Mouse (Mus musculus): ENCODE results near the gene 3110018I06Rik.

3110018I06Rik gene

GRCm38 (mm10) chr12:107488371-107488770, at the start of gene 3110018I06Rik:
Gene 3110018I06Rik, plus strand, starts transcription at chr12:107488632.
- no peak for DNase-seq (ENCODE audit: low read depth, low spot score)

DNA sequence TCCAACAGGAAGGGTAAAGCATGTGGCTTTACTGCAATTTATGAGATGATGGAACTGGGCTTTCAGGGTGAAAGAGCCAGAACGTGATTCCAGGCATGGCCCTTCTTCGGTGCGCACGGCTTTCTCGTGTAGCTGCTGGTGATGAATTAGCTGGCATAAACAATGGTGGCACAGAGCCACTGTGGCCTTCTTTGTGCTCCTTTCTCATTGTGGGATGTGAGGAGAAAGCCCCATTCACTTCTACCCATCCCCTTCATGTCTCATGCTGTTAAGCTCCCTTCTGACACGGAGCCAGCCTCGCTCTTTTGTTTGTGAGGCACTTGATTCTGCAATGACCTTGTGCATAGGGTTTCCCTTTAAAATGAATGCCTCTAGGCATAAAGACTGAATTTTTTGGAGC, 43.8 kb upstream of the 3110018I06Rik start:
- DNase-seq (ENCODE audit: low read depth, low spot score) = no peak

- no peak for DNase-seq (ENCODE audit: low read depth, low spot score)
These were observed 30.6 kb upstream of the 3110018I06Rik start for GRCm38 (mm10) chr12:107457835-107458234.

- no peak for DNase-seq (ENCODE audit: low read depth, low spot score)
These were observed 23.7 kb upstream of the 3110018I06Rik start for GRCm38 (mm10) chr12:107464731-107465130.

DNA sequence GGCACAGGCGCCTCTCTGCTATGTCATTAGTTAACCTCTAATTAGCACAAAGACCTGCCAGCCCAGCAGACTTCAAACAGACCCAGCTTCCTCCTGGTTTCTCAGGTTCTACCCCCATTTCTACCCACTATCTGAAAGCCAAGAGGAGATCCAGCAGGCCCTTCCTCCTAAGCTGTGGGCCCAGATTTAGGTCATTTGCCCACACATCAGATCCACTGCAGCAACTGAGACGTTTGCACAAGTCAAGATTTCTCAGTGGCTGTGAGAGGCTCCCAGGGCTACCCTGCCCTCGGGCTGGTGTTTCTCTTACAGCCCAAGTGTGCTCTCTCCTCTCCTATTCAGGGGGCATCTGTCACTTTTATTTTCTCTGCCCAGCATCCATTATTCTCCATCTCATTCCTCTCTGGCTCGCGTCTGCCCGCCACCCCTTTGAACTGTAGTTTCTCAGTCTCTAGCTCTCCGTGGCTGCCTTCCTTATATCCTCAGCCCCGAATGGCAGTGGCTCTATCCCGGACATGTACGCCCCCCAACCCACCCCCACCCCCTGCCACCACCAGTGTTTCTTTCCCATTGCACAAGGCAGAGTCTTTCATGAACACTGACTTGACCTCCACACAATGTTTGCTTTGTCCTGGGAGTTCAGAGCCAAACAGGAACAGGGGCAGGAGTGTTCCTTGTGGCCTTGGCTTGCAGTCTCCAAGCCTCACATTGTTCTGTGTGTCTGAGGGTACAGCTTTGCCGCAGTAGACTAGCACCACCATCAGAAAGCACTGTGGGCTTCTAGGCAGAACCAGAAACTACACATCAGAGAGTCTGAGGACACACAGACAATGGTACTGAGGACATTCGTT, 11.8 kb upstream of the 3110018I06Rik start:
- DNase-seq (ENCODE audit: low read depth, low spot score) = no peak

GRCm38 (mm10) chr12:107479350-107479749, 9.1 kb upstream of the 3110018I06Rik start:
- DNase-seq (ENCODE audit: low read depth, low spot score) = no peak

GRCm38 (mm10) chr12:107483031-107483430, 5.4 kb upstream of the 3110018I06Rik start:
- no peak for DNase-seq (ENCODE audit: low read depth, low spot score)

DNA sequence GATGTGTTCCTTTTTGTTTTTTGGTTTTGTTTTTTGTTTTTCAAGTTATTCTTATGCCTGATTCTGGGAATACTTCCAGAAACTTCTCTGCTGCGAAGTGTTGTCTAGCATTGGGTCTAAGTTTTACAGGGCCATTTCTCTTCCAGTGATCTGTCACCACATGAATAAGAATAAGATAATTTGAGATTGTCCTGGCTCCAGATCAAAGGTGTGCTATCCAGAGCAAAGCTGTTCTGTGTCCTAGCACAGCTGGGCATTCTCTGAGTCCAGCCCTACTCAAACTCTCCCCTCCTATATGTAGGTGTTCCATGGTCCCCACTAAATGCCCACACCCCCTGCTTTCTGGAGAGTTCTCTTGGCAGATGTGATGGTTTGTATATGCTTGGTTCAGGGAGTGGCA, 2.9 kb downstream of the 3110018I06Rik start:
- no peak for DNase-seq (ENCODE audit: low read depth, low spot score)

GRCm38 (mm10) chr12:107496924-107497323, 8.5 kb downstream of the 3110018I06Rik start:
- DNase-seq (ENCODE audit: low read depth, low spot score) = no peak

GRCm38 (mm10) chr12:107509661-107510237, 21.3 kb downstream of the 3110018I06Rik start:
- DNase-seq (ENCODE audit: low read depth, low spot score) = no peak

GRCm38 (mm10) chr12:107511112-107511511, 22.7 kb downstream of the 3110018I06Rik start:
- DNase-seq (ENCODE audit: low read depth, low spot score) = no peak

DNA sequence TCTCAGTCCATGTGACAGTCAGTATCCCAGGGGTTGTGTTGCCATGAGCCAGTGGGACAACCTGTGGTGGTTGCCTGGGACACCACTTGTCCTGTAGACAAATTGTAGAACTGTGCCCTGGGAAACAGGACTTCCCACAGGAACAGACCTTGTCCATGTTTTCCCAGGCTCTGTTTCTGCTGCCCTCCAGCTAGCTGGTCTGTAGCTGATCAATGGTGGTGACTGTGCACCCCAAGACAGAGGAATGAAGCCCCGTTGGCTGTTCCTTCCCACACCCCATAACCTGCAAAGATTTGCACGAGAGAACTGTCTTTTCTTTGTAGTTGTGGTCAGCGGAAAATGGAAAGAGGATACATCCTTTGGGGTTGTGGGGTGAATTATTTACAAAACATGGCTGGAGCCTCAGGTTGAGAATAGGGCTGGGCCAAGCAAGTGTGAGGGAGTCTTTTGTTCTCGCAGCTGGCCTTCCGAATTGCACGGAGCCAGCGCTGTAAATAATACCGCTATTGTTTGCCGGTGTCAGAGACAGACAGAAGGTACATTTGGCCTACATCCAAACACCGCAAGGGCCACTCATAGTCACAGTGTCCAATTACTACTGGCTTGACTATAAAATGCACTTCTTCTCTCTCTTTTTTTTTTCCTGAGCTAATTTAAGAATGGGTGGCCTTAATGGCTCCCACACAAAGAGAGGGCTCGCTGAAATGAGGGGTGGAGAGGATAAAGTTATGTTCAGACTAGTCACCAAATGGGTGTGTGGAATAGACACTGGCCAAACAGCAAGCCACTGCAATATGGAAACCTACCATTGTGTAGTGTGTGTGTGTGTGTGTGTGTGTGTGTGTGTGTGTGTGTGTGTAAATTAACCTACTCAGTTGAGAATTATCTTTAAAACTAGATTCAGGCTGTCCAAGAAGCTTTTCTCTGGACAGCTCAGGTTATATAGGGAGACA, 28.1 kb downstream of the 3110018I06Rik start:
- DNase-seq (ENCODE audit: low read depth, low spot score) = no peak

- no peak for DNase-seq (ENCODE audit: low read depth, low spot score)
These were observed 32.5 kb downstream of the 3110018I06Rik start for GRCm38 (mm10) chr12:107520941-107521340.

DNA sequence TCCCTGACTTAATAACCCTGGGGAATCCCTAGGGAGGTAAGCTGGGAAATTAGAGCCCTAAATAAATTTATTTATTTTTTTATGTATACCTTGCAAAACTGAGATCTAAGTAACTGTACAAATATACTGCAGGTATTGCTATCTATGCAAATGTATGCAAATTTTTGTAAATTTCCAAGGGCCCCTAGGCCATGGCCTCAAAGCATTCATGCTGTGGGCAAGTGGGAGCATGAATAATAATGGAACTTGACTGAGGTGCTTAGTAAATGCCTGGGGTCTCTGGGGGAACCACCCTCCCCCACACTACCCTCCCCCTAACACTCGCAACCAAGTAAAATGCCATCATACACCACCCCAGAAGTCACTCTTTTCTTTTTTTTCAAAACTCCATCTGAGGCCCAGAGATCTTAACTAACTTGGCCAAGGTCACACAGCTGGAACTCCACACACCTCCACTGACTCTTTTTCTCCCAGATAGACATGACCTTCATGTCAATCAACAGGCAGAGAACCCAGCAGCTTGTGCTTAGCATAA, 40.0 kb downstream of the 3110018I06Rik start:
- no peak for DNase-seq (ENCODE audit: low read depth, low spot score)

DNA sequence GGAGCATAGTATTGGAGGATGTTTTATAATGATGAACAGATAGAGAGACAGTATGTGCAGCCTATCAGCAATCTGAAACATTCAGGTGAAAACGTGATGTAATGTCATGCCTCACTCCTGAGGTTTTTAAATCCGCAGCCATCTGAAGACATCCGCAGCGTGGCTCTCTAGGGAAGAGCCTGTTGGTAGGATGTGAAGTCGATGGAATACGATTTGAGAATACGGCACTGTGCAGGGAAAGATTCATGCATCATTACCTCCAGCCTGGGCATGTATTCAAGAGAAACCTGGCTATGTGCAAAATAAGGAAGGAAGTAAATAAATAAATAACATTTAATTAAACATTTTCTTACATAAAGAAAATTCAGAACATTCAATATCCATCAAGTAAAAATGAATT, 44.4 kb downstream of the 3110018I06Rik start:
- DNase-seq (ENCODE audit: low read depth, low spot score) = no peak

Measured in retina, adult 2 months (tissue).